Mouse (Mus musculus) erythroid progenitor cell, adult 5-6 weeks (primary cell): ENCODE results near the gene Ptbp2. TPM values are rescaled to one million over a fixed set of nuclear protein-coding genes. Genes with fewer than 3 reads are reported as not detected.

ENCODE experiments used
- ATAC-seq: replicated peaks from 2 replicates; pipeline ENCODE4 v1.8.0; 2016; ENCODE audit warnings: moderate number of reproducible peaks, mild to moderate bottlenecking, moderate TSS enrichment, inconsistent platforms; ENCODE audit not compliant: poor library complexity, low FRiP score, severe bottlenecking
- total RNA-seq, 2 experiments: library from RNA; stranded (forward) in 1 of 2; stranded (reverse) in 1 of 2; fragments of 150-400 nt in 1 of 2; fragments of 186-747, 209-891 nt in 1 of 2; gene quantifications; 2 replicates each; pipeline versions ENCODE4 v1.2.3 to v1.2.4; 2015 to 2017; ENCODE audit warnings: low replicate concordance in 2 of 2

Ptbp2 gene
- total RNA-seq, 2 experiments from 2014 or later, result 15.0 to 41.5 TPM

DNA sequence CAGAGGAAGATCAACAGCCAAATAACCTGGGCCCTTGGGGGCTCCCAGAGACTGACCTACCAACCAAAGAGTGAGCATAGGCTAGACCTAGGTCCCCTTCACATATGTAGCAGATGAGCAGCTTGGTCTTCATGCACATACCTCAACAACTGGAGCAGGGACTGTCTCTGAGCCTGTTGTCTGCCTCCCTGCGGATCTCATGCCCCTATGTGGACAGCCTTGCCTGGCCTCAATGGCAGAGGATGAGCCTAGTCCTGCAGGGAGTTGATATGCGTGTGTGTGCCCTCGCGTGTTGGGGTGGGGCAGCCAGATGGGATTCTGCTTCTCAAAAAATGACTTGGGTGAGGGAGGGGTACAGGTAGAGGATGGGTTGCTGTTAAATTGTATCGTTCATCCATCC is 72.2 kb downstream of the Ptbp2 start:
- no peak for ATAC-seq

DNA sequence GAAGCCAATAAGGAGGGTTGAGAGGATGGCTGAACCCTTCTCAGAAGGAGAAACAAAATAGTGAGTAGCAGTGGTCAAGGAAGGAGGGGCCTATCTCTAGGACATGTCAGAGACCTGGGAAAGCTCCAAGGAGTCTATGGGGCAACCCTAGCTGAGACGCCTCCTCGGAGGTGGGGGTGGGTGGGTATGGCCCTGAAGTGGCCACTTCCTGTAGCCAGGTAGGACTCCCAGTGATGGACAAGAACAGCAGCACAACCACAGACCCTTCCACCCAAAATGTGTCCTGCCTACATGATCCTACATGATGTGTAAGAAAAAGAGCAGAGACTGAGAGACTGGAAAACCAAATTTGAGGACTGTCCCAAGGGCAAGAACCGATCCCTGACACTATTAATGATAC is 72.8 kb downstream of the Ptbp2 start:
- ATAC-seq, result no peak

DNA sequence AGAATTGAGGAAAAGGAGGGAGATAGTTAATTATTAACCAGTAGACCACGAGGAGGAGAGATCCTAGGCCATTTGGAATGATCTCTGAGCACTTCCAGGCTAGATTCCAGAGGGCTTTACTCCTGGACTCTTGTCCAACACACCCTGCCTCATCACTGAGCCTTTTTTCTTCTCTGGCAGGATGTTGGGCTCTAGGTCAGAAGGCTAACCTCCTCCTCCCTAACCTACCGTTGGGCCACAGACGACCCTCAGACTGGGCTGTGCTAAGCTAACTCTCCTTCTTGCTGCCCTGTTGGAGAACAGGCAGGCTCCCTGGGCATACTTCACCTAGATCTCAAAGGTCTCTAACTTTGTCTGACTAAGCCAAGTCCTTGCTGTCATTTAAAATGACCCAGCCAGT is 82.8 kb downstream of the Ptbp2 start:
- no peak for ATAC-seq

DNA sequence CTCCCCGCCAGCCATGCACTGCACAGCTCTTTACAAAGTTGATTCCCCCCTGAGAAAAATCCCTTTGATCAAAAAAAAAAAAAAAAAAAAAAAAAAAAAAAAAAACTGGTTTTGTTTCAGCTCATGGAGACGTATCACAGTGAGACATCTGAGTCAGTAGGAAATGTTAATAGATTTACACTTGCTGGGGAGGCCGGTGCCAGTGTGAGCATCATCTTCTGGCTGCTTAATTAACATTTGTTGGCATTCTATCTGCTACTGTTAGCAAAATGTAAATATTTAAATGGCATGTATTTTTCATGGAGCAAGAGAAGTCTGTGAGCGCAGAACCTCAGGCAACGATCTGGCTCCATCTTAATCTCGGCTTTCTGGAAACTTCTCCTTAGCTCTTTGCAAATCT is 99.5 kb downstream of the Ptbp2 start:
- ATAC-seq, result no peak
